Mouse (Mus musculus): Measurements from ENCODE around the gene Xpo4.

Xpo4 gene

GRCm38 (mm10) chr14:57537261-57538015 is 127.8 kb downstream of the Xpo4 start:
- in situ Hi-C loops (cut with MboI): no loop called here

DNA sequence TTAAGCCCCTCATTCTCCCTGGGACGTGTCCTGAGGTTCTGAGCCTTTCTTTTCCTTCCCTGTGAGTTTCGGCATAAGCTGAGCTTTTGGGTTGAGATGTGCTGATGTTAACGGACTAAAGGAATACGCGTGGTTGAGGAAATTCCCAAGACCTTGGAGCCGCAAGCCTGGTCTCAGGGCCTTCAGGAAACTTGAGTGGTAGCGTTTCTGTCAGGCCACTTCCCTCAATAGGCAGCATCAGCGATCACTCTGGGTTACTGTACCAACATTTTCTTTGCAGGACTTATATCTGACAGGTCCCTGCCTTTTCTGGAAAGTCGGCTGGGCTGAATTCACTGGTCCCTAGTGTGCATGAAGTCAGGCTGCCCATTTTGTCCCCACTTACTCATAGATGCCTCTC is 128.4 kb downstream of the Xpo4 start:
- in situ Hi-C loops (cut with MboI): no loop called here

DNA sequence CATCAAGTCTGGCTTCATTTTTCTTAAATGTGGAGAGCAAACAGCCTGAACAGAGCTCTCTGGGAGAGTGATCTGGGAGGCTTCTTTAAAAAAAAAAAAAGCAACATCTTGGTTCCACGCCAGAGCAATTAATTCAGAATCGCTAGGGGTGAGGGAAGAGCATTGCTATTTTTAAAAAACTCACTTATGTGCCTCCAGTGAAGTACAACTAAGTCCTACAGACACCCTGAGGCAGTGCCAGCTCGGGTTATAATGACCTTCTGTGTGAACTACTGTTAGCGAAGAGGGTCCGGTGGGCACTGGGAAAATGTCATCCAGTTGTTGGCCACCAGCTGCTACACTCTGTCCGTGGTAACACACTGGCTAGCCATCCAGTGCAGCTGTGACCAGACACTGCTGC is 129.6 kb downstream of the Xpo4 start:
- in situ Hi-C loops (cut with MboI): no loop called here

DNA sequence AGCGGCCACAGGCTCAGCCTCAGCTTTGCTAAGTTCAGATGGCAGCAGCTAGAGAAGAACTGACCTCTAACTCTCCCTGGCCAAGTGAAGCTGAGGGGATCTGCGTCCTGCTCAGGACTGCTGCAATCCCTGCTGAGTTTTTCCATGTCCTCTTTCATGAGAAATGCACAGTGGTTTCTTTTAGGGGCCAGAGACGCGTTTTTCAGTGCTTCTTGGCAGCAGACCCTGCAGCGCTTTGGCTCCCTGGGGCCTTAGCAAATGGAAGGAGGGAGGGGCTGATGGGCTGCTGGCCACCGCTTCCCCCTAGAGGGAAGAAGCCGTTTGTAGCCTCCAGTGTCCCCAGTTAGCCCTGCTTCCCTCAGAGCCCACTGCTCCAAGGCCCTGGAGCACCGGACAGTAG is 130.3 kb downstream of the Xpo4 start:
- in situ Hi-C loops (cut with MboI): no loop called here

DNA sequence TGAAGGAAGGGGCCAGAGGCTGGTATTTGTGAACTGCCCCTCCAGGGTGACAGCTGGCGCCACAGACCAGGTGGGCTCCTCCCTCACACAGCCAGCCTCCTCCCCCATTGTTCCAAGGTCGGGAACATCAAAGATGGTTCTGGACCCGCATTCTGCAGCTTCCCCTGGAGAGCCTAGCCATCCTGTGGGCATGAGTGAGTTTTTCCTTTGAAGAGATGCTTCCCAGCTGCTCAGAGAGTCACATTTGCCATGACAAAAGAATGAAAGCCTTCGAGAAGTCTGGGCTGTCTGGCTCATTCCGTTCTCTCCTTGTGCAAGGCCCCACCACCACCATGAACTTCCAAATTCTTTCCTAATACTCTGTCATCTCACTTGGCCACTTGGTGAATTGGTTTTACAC is 130.9 kb downstream of the Xpo4 start:
- in situ Hi-C loops (cut with MboI): no loop called here

DNA sequence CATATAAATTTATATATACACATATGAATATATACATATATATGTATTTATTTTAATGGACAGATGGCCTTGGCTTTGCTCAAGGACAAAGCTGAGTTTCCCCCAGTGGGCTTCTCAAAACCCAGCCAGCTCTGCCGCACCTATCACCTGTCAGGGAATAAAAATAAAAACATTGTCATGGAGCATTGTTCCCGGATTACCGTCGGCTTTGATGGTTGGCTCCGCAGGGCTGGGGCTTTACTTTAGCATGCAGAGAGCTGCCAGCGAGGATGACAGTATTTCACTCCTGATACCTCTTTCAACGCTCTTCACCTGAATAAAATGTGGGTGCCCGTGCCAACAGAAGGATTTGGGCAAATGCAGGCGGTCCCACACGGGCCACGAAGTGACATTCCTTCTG is 131.4 kb downstream of the Xpo4 start:
- in situ Hi-C loops (cut with MboI): no loop called here

- in situ Hi-C loops (cut with MboI): no loop called here
Observed at GRCm38 (mm10) chr14:57533214-57533613, 132.0 kb downstream of the Xpo4 start.

GRCm38 (mm10) chr14:57532577-57532976 is 132.7 kb downstream of the Xpo4 start:
- in situ Hi-C loops (cut with MboI): no loop called here

DNA sequence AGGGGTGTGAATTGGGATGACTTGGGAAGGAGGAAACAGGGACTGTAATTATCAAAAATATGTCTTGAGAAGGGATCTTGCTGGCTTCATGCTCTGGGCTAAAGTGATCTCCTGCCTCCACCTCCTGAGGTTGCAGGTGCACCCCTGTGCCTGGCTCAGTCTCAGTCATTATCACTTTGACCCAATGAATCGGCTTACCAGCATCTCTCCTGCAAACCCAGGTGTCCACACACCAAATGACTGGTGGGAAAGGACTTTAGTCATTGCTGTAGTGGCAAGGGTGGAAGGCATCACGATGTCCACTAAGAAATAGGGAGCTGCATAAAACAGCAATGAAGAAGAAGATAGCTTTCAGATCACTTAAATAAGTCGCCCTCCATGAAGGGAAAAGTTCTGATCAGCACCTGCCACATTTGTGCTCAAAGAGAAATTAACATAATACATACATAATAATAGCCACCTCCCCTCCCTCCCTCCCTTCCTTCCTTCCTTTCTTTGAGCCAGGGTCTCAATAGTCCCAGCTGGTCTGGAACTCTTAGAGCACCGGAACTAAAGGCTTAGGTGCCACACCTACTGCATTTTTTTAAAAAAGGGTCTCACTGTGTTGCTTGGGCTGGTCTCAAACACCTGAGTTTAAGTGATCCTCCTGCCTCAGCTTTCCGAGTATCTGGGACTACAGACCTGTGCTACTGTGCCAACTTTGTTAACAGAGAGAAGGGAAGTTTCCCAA is 135.3 kb downstream of the Xpo4 start:
- in situ Hi-C loops (cut with MboI): no loop called here

- in situ Hi-C loops (cut with MboI): no loop called here
Observed at GRCm38 (mm10) chr14:57529086-57529785, 136.0 kb downstream of the Xpo4 start.

GRCm38 (mm10) chr14:57527598-57527997 is 137.6 kb downstream of the Xpo4 start:
- in situ Hi-C loops (cut with MboI): no loop called here

All from mature B cell (primary cell).